ENCODE assay signal across 17 mouse cellular contexts in the genomic region with DNA sequence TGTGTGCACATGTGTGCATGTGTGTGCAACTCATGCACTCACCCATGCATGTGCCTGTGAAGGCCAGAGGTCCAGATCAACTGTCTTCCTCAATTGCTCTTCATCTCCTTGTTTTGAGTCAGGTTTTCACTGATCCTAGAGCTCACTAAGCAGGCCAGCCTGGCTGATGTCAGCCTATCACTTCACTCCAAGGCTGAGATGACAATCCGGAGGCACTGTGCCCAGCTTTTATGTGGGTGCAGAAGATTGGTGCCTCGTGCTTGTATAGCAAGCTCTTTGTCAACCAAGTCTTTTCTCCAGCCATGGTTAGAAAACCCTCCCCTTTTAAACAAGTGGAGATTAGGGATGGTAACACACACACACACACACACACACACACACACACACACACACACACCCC.
"Had no signal": no experiment of that assay in that cellular context is flagged by ENCODE, and none has a peak within 500 bp of the region (broad histone marks: within the 10 kb centered on the region; RNA-seq: fewer than 3 reads in every experiment).

No protein-coding gene starts in this region.

- ATAC-seq: liver, postnatal 0 days had no signal

- H3K27me3 ChIP-seq: limb, embryonic 12.5 days; neural tube, embryonic 15.5 days had no signal

- H3K4me1 ChIP-seq: liver, embryonic 13.5 days had no signal

- H3K4me3 ChIP-seq: limb, embryonic 12.5 days; liver, embryonic 13.5 days; midbrain, embryonic 10.5 days; myocyte; neural tube, embryonic 15.5 days had no signal

- H3K9ac ChIP-seq: limb, embryonic 12.5 days; liver, embryonic 13.5 days; liver, postnatal 0 days; neural tube, embryonic 15.5 days had no signal

- H3K4me2 ChIP-seq: limb, embryonic 12.5 days; liver, embryonic 13.5 days; neural tube, embryonic 15.5 days had no signal

- H3K9me3 ChIP-seq: limb, embryonic 12.5 days; liver, embryonic 13.5 days; midbrain, embryonic 10.5 days; neural tube, embryonic 15.5 days had no signal

- H3K36me3 ChIP-seq: limb, embryonic 12.5 days; liver, embryonic 13.5 days; midbrain, embryonic 10.5 days; neural tube, embryonic 15.5 days had no signal

- H3K27ac ChIP-seq: kidney, postnatal 0 days; limb, embryonic 12.5 days; liver, embryonic 13.5 days; midbrain, embryonic 10.5 days; neural tube, embryonic 15.5 days; stomach, postnatal 0 days had no signal

- DNase-seq: kidney, adult 11 months; kidney, adult 9 months; kidney, postnatal 36 days; layer of hippocampus, adult 9-11 months; liver; liver, embryonic 13.5 days; liver, postnatal 0 days; midbrain, embryonic 14.5 days; right cerebral cortex, adult 18-20 months; right cerebral cortex, postnatal 25 days; thymus, postnatal 4 days had no signal
